8 mouse cellular contexts compared by ENCODE assay signal in genomic region chr17:17063628-17064494, GRCm38 (mm10). TPM values are rescaled to one million over a fixed set of nuclear protein-coding genes. Genes with fewer than 3 reads are reported as not detected.
DNase-seq lines count a peak whose midpoint lies in the region; ATAC-seq and TF ChIP-seq lines count a peak whose summit lies in the region.
"Not testable (repeated sequence)": the region's sequence is repeated elsewhere in the genome, so short reads cannot be mapped to it uniquely, and the experiment has no call there.

Gene Zfp960 (plus strand): TSS chr17:17064113.

- not testable (repeated sequence) for H3K27ac ChIP-seq in hindbrain, embryonic 11.5 days (ENCODE audit: low read depth, low read length)
- peak within 1 kb of the TSS; percentile 42; the same call in 1 of the 2 replicates for H3K27ac ChIP-seq in olfactory bulb, adult 2 months (ENCODE audit: insufficient read depth, low read depth, low read length)

- not testable (repeated sequence) for H3K9me3 ChIP-seq in hindbrain, embryonic 11.5 days (ENCODE audit: control insufficient read depth, low read length)

- DNase-seq in adipocyte (ENCODE audit: low spot score) = peak; percentile 96
- DNase-seq in frontal cortex, postnatal 36 days (ENCODE audit: low spot score in 2 of 2) = peak; percentile 84 to 92
- peak; percentile 76 for DNase-seq in hindbrain, embryonic 11.5 days (ENCODE audit: low spot score)
- DNase-seq in layer of hippocampus, adult 9-10 months (ENCODE audit: low spot score) = peak; percentile 88
- peak; percentile 88 to 93 for DNase-seq in lung, adult 18-20 months
- peak; percentile 9 for DNase-seq in thymus, postnatal 14 days

- not testable (repeated sequence) for H3K36me3 ChIP-seq in hindbrain, embryonic 11.5 days (ENCODE audit: control insufficient read depth, insufficient read depth, low read length)

- WGBS in hindbrain, embryonic 11.5 days = 2% methylated on average over 12 of the region's 21 CpGs
- under 1% methylated on average over 17 of the region's 21 CpGs for WGBS in olfactory bulb, adult 2 months

- not testable (repeated sequence) for TF ChIP-seq POLR2A in olfactory bulb, adult 2 months (IDR thresholded peaks at IDR 0.05; ENCODE audit: insufficient read depth, low read depth, low read length)

- not testable (repeated sequence) for TF ChIP-seq CTCF in olfactory bulb, adult 2 months (IDR thresholded peaks at IDR 0.05; ENCODE audit: insufficient read depth, low read depth, low read length)

- not testable (repeated sequence) for H3K4me1 ChIP-seq in hindbrain, embryonic 11.5 days (replicated peaks; ENCODE audit: control insufficient read depth, insufficient read depth, low read length); olfactory bulb, adult 2 months (ENCODE audit: control insufficient read depth, insufficient read depth, low read length)

- H3K4me3 ChIP-seq in hindbrain, embryonic 11.5 days (ENCODE audit: low read depth, low read length) = peak within 1 kb of the TSS; percentile 39
- peak within 1 kb of the TSS; percentile 49 for H3K4me3 ChIP-seq in olfactory bulb, adult 2 months (ENCODE audit: insufficient read depth, low read depth, low read length)

- ATAC-seq in common myeloid progenitor, adult 5-6 weeks (replicated peaks; ENCODE audit: low read depth, poor library complexity, severe bottlenecking) = 0 out of 2 replicates have a peak, but pooled peaks have one; percentile 32
- peak; percentile 100 for ATAC-seq in hindbrain, embryonic 11.5 days (ENCODE audit: low FRiP score)

- H3K4me2 ChIP-seq in hindbrain, embryonic 11.5 days (replicated peaks; ENCODE audit: low read depth, low read length) = peak within 1 kb of the TSS; percentile 41

- not testable (repeated sequence) for H3K27me3 ChIP-seq in hindbrain, embryonic 11.5 days (ENCODE audit: control insufficient read depth, insufficient read depth, low read length)

- H3K9ac ChIP-seq in hindbrain, embryonic 11.5 days (ENCODE audit: low read depth, low read length) = peak within 1 kb of the TSS; percentile 42; the same call in 1 of the 2 replicates

RNA-seq across cellular contexts. Expression of gene Zfp960, which starts in this region (rescaled TPM):
- not detected in 2 replicates for total RNA-seq in common myeloid progenitor, adult 5-6 weeks (2017)
- polyA plus RNA-seq in hindbrain, embryonic 11.5 days (2014; fragmentation: Nextera tagmentation; extraction: Ambion mirVana) = 5.2 and 6.1 TPM in 2 replicates
- polyA plus RNA-seq in olfactory bulb, adult 2 months (2012; ENCODE audit: insufficient read depth, insufficient read length, low replicate concordance, missing spikeins) = not detected in 2 replicates

Comparison
In these comparisons a context has a peak if more than half of its experiments do, and no peak if none do; other contexts are left out.
1. Peak in ATAC-seq in common myeloid progenitor, adult 5-6 weeks; RNA of the gene not detected or under 1 TPM.
2. DNase-seq: peak in every context shown above with its lines; median percentile 96 in adipocyte; 90 in lung, adult 18-20 months; 88 in frontal cortex, postnatal 36 days; 88 in layer of hippocampus, adult 9-10 months; 76 in hindbrain, embryonic 11.5 days; 9 in thymus, postnatal 14 days.